Mouse (Mus musculus) bone marrow macrophage, adult 2 months (primary cell): ENCODE measurements around the gene Chst3. TPM values are rescaled to one million over a fixed set of nuclear protein-coding genes. Genes with fewer than 3 reads are reported as not detected.

Experiments
- H3K27ac ChIP-seq: 2 replicates; pipeline ENCODE4 v1.5.1; 2012; ENCODE audit warnings: low read depth, low read length; ENCODE audit not compliant: insufficient read depth
- H3K4me1 ChIP-seq: 2 replicates; pipeline ENCODE4 v1.6.1; 2012; ENCODE audit warnings: low read length; ENCODE audit not compliant: control insufficient read depth, insufficient read depth
- H3K4me3 ChIP-seq: 2 replicates; pipeline ENCODE4 v1.5.1; 2012; ENCODE audit warnings: mild to moderate bottlenecking, low read length, moderate library complexity; ENCODE audit not compliant: insufficient read depth
- CTCF ChIP-seq: IDR thresholded peaks from 2 replicates; pipeline ENCODE4 v1.5.1; 2012; ENCODE audit warnings: low read depth, mild to moderate bottlenecking, low read length, moderate library complexity
- POLR2A ChIP-seq: IDR thresholded peaks from 2 replicates; pipeline ENCODE4 v1.6.1; 2012; ENCODE audit warnings: mild to moderate bottlenecking, low read depth, low read length, borderline replicate concordance
- polyA plus RNA-seq: library from polyadenylated mRNA; stranded (reverse); fragments of >200 nt; gene quantifications from 2 replicates; pipeline ENCODE4 v1.2.4, GENCODE M21; 2012; ENCODE audit not compliant: missing spikeins, insufficient read depth, insufficient read length

Chst3 gene
- polyA plus RNA-seq, 1 experiment: 0.80 TPM

DNA sequence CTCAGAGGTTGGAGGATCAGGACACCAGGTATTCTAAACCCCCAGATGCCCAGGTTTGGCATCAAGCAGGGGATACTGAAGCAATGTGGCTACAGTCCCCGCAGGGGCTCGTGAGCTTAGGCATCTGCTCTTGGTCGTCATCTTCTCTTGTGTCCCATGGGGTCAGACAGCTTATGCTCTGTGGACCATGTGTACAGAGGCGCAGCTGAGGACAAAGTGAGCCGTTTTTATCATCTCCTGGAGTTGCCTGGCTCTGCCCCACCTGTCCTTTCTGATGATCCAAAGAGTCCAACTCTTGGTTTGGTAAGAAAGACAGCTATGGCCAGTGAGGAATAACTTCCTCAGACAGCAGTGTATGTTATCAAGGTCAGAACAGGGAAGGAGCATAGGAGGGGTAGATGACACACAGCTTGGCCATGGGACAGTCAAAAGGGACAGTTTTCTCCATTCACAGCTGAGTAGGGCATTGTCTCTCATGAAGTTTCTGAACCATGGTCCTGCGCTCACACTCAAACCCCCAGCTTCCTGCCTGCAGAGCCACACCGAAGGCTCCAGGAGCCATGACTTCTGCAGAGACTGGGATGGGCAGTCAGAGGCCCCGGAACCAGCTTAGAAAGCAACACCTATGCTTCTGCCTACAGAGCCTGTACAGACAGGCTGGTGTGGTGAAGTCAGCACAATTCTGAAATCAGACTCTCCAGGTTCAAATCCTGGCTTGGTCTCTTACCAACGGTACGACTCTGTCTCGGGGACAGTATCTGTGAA is 2.5 kb downstream of the Chst3 start:
- H3K4me3 ChIP-seq: no peak overlapping the region
- no peak overlapping the region for H3K27ac ChIP-seq
- TF ChIP-seq POLR2A (no peak), CTCF (no peak)
- H3K4me1 ChIP-seq: peaks cover 33% of the 10 kb centered on the region

DNA sequence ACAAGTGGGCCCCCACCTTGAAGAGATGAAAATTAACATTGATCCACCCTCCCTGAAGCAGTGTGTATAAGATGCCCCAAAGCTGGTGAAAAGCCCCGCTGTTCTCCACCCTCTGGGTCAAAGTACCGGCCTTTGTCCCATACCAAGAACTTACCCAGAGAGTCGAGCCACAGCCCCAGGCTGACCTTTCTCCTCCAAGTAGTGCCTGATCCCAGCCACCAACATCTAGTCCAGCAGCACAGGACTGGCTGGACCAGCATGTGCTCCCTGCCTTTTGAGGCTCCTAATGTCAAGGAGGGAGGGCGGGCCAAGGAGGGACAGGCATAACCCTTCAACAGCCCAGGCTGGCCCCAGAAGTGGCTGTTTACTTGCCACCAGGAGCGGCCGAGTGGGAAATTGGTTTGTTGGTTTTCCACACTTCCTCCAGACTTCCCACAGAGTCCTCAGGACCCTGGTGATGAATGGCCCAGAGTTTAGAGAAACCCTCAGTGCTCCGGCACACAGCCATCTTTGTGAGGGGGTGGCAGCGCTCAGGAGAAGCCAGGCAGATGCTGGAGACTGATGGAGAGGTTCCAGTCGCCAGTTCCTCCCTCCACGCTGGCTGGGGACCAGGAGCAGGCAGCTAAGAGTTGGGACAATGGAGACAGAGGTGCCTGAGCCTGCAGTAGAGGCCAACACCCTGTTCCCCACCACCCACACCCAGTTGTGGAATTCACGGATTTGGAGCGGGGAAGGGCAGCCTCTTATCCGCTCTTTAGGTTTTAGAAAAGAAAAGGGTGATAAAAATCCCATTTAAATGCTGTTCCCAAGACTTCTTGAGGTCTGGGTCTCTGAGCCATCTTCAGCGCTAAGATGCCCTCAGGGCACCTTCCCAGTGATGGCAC is 3.7 kb downstream of the Chst3 start:
- Histone ChIP-seq H3K4me3 (no peak overlapping the region), H3K4me1 (peaks cover 39% of the 10 kb centered on the region), H3K27ac (no peak overlapping the region)
- no peak for TF ChIP-seq CTCF
- no peak for TF ChIP-seq POLR2A

DNA sequence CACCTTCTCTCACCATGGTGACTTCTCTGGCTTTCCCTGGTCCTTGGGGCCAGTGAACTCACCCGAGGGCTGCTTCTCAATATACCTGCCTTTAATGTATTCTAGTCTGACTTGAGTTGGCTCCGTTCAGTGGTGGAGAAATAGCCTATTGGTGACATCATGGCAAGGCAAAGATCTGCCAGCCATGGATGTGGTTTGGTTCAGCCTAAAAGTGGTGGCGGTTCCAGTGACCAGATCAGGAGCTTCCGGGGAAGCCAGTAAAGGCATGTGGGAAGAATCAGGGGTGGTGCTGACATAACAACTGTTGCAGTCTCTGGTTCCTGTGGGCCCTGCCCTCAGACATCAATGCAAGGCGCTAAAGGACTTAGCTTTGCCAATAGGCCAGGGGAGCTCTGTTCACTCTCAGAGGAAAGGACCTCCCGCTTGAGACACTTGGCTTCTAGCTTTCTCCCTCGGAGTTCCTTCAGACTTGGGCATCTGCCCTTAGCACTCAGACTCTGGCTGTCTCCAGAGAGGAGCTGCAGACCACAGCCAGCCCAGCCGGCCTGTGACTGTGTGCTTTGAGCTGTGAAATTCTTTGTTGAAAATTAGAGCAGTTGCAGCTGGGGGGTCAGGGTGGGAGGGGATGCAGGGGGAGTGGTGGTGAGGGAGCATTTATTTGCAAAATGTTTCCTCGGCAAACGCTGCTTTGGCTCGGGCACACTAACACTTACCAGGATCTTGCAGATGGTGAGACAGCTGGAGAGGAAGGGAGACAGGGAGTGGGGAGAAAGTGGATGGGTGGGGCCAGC is 6.3 kb downstream of the Chst3 start:
- no peak overlapping the region for H3K27ac ChIP-seq

DNA sequence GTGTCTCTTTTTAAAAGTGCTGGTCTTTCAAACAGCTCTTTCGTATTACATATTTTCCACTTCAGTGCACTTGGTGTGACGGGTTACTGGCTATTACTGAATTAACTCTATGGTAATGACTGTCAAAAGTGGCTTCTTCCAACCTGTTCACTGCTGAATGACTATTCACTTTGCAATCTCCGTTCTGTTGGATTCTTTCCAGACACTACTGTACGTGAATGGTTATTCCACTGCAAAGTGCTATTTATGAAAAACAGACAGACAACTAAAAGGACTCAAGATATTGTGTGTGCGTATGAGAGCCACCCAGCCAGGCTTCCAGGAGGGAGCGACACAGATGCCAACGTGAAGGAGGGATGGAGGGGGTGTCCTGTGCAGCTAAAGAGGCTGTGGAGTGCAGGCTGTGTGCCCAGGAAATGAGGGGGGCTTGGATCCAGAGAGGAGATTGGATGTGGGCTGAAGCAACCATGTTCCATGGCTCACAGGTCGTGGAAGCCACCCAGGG is 7.5 kb downstream of the Chst3 start:
- Histone ChIP-seq H3K4me1 (peaks cover 45% of the 10 kb centered on the region), H3K4me3 (no peak overlapping the region), H3K27ac (no peak overlapping the region)
- no peak for TF ChIP-seq CTCF
- no peak for TF ChIP-seq POLR2A

More for the DNA sequence above, 6.3 kb downstream of the Chst3 start:
- no peak for TF ChIP-seq POLR2A
- no peak for TF ChIP-seq CTCF
- Histone ChIP-seq H3K4me1 (peaks cover 48% of the 10 kb centered on the region), H3K4me3 (no peak overlapping the region)

DNA sequence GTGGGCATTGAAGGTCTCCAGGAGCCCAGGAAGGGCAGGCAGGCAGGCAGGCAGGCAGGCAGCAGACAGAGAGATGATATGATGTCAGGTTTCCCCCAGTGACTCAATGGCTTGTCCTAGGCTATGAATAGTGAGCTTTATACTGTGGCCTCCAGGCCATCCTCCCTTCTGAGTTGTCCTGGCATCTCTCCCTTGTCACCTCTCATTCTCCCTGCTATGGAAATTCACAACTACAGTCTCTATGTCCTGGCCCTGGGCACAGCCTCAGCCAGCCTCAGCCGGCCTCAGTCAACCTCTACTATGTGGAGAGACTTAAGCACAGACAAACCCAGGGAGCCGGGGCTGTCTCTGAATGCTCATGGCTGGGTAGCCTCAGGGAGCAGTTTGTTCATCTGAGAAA is 8.6 kb downstream of the Chst3 start:
- Histone ChIP-seq H3K4me1 (peaks cover 52% of the 10 kb centered on the region), H3K27ac (no peak overlapping the region), H3K4me3 (no peak overlapping the region)
- TF ChIP-seq CTCF (no peak), POLR2A (no peak)

DNA sequence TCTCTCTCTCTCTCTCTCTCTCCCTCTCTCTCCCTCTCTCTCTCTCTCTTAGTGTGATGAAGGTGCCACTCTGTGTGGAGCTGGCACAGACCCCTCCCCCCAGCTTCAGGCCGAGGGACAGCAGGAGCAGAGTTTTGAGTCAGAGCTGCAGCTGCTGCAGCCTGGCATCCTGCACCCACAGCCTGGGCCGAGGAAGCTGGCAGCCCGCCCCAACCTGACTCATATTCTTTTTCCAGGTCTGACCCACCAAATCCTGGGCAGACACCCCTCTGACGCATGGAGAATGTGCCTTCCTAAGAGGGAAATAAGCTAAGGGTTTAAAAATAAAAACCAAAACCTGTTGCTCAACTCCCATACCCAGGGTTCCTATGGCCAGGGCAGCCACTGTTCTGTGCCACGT is 9.8 kb downstream of the Chst3 start:
- no peak for TF ChIP-seq CTCF
- no peak for TF ChIP-seq POLR2A
- Histone ChIP-seq H3K27ac (peak overlapping the region; percentile 83), H3K4me3 (peak overlapping the region; percentile 45), H3K4me1 (peaks cover 52% of the 10 kb centered on the region)

DNA sequence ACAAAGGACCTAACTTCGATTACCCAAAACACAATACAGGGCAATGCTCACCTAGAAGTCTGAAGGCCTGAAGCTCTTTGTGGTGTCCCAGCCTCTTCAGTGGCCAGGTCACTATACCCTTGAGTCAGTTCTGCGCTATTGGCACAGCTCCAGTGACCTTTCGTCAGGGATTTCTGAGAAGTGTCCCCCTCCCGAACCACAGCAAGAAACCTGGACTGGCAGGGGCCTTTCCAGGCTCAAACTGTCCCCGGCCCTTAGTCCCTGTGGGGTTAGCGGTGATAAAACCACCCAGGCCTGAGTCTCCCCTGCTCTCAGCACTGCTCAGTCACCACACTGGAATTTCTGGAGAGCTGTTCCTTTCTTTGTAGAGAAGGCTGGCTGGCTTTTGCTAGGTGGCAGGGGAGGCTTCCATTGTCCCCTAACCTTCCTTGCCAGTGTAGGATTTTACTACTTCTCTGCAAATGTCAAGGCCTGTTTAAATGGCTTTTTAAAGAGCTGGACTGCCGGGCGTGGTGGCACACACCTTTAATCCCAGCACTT is 11.8 kb downstream of the Chst3 start:
- Histone ChIP-seq H3K27ac (no peak overlapping the region), H3K4me3 (no peak overlapping the region), H3K4me1 (peaks cover 47% of the 10 kb centered on the region)
- TF ChIP-seq POLR2A: no peak
- no peak for TF ChIP-seq CTCF

DNA sequence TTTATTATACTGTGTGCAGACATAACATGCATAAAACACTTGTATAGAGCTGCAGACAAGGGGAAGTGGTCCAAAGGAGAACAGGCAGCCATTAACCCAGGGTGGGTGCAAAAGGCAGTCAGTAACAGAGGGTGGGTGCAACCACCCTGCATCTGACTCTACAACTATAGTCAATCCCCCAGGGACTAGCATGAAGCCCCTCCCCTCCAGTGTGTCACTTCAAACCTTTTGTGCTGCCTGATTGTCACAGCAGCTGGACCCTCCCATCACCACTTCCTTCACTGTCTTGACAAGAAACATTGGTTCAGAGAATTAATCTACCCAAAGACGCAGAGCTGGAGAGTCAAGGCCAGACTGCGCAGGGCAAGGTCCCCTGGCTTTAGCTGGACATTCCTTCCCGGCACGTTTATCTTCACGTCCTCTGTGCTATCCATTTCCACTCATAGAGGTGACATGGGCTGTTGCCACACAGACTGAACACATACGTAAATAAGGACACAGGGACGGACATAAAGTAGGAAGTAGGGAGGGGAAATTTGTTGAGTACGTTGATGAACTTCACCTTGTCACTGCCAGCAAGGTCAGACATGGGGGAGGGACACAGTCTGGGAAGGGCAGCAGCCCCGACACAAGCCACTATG is 13.3 kb downstream of the Chst3 start:
- TF ChIP-seq CTCF: no peak
- no peak for TF ChIP-seq POLR2A
- H3K4me1 ChIP-seq: peaks cover 40% of the 10 kb centered on the region
- H3K27ac ChIP-seq: no peak overlapping the region
- H3K4me3 ChIP-seq: no peak overlapping the region

DNA sequence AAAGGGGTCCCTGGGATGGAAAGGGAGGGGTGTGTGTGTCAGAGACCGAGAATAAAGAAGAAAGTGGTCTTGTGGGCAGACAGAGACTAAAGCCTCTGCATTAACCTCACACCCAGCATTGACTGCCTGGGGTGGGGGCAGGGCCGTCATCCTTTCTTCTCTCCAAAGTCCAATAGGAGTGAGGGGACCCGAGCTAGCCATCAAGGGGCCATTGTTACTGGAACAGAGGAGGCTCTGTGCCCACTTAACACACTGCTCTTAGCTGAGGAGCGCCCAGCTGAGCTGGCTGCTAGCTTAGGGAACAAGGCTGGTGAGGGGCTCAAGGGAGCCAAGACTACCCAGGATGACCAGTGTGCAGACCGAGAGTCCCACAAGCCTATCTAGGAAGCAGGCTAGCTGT is 16.3 kb downstream of the Chst3 start:
- no peak overlapping the region for H3K4me3 ChIP-seq
- no peak overlapping the region for H3K27ac ChIP-seq
- H3K4me1 ChIP-seq: peaks cover 21% of the 10 kb centered on the region
- no peak for TF ChIP-seq POLR2A
- no peak for TF ChIP-seq CTCF

DNA sequence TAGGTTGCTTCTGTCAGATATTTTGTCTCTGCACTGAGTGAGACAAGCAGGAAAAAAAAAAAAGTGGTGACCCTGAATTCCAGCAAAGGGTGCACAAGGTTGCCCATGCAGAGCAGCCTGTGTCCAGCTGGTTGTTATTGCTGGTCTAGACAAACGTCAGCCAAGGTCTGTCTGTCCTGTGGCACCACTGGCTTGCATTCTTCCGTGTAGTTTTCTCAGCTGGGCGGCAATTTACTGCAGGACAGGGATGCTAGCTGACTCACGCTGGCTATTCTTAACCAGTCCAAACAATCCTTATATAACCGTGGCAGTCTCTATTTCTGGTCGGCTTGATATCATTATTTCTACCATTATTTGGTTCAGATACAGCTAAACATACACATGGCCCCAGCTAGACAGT is 18.1 kb downstream of the Chst3 start:
- no peak overlapping the region for H3K27ac ChIP-seq
- peaks cover 5% of the 10 kb centered on the region for H3K4me1 ChIP-seq
- TF ChIP-seq CTCF (no peak), POLR2A (no peak)

More for the DNA sequence above, 18.1 kb downstream of the Chst3 start:
- H3K4me3 ChIP-seq: no peak overlapping the region
